Mouse (Mus musculus) brain, embryonic 14.5 days (tissue): ENCODE data around the gene Cbln3. TPM values are rescaled to one million over a fixed set of nuclear protein-coding genes. Genes with fewer than 3 reads are reported as not detected.

ENCODE experiments used
- DNase-seq: peaks from one replicate; pipeline ENCODE4 v3.0.0-alpha.2; 2011; ENCODE audit warnings: low read depth
- CTCF ChIP-seq: fragments of 200-500 bp; IDR thresholded peaks from 2 replicates; pipeline ENCODE4 v1.5.1; 2012; ENCODE audit warnings: inconsistent platforms, mild to moderate bottlenecking, moderate library complexity, borderline replicate concordance; ENCODE audit not compliant: insufficient read depth, insufficient read length; ENCODE audit errors: extremely low read depth
- POLR2A ChIP-seq: fragments of 200-500 bp; IDR thresholded peaks from 2 replicates; pipeline ENCODE4 v1.6.1; 2012; ENCODE audit warnings: mild to moderate bottlenecking, inconsistent platforms, borderline replicate concordance; ENCODE audit not compliant: poor library complexity, insufficient read depth, insufficient read length, severe bottlenecking; ENCODE audit errors: extremely low read depth
- polyA plus RNA-seq: library from polyadenylated mRNA; depleted of rRNA; stranded (reverse); fragments of >200 nt; gene quantifications from 2 replicates; pipeline ENCODE4 v1.2.3, GENCODE M21; 2012

Gene Cbln3
- polyA plus RNA-seq, 1 experiment = 0.51 TPM

DNA sequence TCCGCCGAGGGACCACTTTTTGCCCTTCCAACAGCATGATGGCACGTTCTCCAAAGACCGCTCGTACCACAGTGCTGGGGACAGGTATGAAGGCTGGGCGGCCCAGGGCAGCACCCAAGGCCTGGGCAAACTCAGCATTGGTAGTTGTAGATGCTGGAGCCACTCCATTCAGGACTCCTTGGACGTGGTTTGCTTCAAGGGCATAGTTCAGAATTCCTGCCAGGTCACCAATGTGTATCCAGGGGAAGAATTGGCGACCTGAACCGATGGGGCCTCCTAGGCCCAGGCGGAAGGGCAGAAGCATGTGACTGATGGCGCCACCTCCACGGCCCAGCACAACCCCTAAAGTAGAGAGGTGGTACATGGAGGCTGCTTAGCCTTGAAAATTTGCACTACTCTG is 13.5 kb upstream of the Cbln3 start:
- TF ChIP-seq POLR2A = no peak
- TF ChIP-seq CTCF = no peak
- no peak for DNase-seq

DNA sequence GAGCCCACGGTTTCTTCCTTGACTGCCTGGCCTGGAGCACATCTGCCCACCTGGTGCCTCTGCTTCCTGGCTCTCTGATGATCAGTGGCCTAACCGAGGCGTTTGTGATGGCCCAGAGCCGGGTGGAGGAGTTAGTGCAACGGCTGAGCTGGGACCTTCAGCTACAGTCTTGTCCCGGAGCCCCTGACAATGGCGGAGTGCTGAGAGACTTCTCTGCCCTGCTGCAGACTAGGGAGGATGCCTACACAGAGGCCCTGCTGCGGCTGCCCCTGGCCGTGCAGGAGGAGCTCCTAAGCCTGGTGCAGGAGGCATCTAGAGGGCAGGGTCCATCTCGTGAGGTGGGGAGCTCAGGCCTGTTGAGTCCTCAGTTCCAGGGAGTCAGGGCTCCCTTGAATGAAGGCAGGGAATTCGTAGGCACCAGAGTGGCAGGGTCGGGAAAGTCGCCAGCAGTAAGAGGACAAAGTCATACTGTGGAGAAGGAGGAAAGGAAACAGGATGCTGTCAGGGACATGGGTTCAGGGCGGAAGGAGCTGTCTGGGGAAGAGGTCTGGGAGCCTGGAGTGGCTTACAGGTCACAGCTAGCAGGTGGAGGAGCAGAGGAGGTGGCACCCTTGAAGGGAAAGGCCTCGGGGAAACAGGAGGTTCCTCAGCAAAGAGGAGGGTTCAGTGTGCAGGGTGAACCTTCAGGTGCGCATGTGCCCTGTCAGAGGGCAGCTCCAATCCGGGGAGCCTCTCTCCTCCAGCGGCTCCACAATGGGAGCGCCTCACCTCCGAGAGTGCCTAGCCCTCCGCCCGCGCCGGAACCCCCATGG is 2.6 kb upstream of the Cbln3 start:
- no peak for DNase-seq
- TF ChIP-seq POLR2A (no peak), CTCF (no peak)

DNA sequence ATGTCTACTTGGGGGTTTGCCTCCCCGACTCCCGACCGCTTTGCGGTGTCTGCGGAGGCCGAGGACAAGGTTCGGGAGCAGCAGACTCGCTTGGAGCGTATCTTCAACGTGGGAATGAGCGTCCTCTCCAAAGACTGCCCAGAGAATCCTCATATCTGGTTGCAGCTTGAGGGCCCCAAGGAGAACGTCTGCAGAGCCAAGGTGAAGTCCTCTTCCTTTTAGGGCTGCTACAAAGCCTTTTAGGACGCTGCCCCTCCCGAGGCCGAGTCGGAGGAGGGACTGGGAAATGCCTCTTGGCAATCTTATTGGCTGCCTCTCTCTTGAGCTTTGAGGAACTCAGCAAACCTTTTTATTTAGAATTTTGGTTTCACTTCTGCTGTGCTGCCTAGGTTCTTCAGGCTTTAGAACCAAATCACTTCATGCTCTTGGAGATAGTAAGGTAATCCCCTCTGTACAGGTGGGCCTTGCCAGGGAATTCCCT is 1.6 kb upstream of the Cbln3 start:
- DNase-seq = peak; percentile 27
- TF ChIP-seq POLR2A = no peak
- no peak for TF ChIP-seq CTCF

DNA sequence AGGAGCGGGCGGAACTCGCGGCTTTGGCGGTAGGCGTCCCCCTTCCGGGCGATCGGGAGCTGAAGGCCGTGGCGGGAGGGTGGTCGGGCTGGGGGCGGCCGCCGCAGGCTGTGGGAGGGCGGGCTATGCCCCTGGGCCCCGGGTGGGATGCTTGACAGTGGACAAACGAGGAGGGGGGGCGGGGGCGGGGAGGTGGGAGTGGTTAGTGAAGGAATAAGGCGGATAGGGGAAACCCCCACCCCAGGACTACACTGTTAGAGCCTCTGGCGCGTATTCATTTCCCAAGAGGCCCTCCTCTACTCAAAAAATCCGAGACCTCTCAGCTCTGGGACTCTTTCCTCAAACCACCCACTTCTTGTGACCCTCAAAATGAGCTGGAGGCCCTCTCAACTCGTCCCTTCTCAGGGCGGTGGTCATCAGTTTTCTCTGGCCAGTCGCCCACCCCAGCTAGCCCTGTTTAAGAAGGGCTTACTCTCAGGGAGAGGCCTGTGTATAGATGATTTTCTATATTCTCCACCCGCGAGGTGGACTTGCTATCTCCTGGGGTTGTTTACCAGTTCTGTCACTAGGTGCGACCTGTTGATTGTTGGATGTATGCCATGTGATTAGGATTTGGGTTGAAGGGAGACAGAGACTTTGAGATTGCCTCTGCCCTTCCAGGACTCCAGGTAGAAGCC is 1.1 kb upstream of the Cbln3 start:
- no peak for TF ChIP-seq POLR2A
- no peak for TF ChIP-seq CTCF
- peak; percentile 42 for DNase-seq

DNA sequence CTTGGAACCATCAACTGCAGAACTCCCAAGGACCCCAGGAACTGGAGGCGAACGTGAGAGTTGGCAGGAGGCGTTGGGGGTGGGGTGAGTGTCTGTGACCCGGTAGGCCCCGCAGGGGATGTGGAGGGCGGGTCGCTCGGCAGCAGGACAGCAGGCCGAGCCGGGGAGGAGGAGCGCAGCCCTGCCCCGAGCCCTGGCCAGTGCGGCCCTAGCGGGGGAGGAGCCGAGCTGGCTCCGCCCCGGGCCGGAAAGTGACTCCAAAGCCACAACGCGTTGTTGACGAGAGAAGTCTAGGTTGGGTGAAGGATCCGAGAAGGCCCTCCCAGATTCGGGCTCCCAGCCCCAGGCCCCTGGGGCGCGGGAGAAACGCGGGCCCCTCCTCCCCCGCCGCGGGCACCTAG is 521 bp upstream of the Cbln3 start, which contains the start of gene Khnyn:
TSS of gene Khnyn (plus strand) at position 235 of the 401 bp plus-strand sequence.
- DNase-seq = peak; percentile 89

DNA sequence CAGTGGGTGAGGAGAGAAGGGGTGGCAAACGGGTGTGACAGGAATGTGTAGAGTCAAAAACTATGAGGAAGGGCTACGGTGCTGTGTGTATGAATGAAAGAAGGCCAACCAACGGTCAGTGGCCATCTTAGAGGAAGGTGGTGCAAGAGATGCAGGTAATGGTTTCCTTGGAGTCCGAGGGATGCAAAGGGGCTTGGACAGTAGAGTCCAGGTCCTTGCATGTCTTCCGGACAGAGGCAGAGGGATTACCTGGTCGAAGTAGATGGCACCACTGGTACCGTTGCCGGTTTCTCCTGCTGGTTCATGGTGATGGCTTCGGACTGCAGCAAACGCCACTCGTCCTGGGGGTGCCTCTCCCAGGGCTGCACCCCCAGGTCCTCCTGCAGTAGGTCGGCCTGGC is 529 bp downstream of the Cbln3 start:
- no peak for DNase-seq
- TF ChIP-seq CTCF (no peak), POLR2A (no peak)

More for the DNA sequence above, 521 bp upstream of the Cbln3 start, which contains the start of gene Khnyn:
- TF ChIP-seq CTCF (no peak), POLR2A (peak; percentile 35; the same call in 1 of the 2 replicates)

DNA sequence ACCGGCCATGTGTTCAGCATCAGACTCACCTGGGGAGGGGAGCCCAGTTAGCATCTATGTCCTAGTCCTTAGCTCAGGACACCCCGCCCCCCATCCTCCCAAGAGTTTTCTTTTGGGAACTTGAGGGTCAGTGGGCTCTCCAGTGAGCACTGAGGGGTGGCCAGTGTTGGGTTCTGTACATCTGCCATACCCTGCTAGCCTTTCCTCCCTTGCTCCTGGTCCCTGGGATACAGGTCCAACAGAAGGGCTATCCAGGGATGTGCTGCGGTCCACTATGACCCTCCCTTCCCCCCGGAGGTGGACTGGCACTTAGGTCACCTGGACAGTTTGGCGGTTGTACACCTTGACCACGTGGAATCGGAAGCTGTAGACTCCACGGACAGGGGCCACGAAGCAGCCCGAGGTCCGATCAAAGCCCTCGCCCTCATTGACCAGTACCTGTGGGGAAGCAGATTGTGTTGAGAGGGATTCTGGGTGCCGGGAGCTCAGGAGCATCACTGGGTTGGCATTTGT is 987 bp downstream of the Cbln3 start:
- DNase-seq = no peak
- no peak for TF ChIP-seq CTCF
- no peak for TF ChIP-seq POLR2A

DNA sequence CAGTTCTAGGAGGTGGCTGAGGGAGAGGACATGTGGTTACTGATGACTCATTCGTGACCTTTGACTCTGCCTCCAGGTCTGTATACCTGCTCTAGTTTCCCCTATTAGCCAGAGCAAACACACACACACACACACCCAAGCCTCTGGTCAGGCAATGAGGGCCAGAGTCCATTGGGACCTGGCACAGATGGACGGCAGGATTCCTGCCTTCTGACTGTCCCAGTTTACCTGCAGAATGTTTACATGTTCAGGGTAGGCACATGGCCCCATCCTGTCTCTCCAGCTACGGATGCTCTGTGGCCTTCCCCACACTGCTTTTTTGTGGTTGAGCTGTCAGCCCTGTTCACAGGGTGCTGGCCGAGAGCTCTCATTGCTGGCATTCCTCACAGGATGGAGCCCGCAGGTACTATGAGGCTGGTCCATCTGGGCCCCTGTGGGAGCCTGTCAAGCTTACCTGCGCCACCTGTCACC is 2.0 kb downstream of the Cbln3 start:
- DNase-seq = no peak
- no peak for TF ChIP-seq CTCF
- no peak for TF ChIP-seq POLR2A

DNA sequence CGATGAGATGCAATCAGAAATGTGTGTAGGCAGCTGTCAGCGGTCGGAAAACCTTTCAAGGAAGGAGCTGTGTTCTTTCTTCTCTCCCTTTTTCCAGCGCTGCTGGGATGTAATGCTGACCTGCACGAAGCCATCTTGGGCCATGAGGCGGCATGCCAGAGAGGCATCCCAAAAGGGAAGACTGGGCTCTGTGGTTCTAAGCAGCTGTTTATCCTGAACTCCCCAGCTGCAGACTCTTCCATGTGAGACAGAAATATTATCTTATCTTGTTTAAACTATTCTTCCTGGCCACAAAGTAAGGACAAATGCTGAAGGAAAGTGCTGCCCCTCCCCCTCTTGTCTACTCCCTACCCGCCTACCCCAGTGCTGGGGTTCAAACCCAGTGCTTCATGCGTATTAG is 3.2 kb downstream of the Cbln3 start:
- TF ChIP-seq POLR2A (no peak), CTCF (no peak)
- DNase-seq = no peak

DNA sequence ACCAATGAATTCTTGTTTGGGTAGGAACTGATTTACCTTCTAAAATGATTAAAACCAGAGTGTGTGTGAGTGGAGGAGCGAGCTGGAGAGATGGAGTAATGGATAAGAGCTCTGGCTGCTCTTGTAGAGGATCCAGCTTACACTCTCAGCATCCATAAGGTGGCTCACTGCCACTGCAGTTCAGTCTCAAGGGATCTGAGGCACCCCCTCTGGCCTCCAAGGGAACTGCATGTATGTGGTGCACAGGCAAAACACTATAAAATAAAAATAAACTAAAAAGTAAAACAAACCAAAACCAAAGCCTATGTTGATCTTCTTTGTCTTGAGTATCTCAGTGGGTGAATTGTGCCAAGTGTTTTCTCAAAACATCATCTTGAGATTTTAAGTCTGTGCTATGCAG is 4.6 kb downstream of the Cbln3 start:
- peak; percentile 88 for DNase-seq
- peak; percentile 72 for TF ChIP-seq CTCF
- no peak for TF ChIP-seq POLR2A

DNA sequence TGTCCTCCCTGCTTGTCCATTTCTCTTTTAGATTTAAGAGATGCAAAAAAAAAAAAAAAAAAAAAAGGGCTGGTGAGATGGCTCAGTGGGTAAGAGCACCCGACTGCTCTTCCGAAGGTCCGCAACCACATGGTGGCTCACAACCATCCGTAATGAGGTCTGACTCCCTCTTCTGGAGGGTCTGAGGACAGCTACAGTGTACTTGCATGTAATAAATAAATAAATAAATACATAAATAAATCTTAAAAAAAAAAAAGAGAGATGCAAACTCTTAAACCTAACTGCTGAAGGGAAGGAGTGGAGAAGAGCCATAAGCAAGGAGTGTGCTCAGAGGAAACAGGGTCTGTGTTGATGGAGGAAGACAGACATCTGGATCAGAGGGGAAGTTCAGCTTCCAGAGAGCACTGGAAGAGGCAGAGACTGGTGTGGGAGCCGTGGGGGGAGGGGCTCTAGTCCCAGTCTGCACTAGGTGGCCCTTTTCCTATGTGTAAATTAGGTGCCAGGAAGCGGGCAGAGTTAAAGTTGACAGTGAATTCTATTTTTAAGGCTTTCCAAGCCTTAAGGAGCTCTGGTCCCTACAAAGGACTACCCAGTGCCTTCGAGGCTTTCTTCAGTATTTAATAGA is 5.8 kb downstream of the Cbln3 start:
- no peak for DNase-seq
- TF ChIP-seq CTCF = no peak
- no peak for TF ChIP-seq POLR2A
